Mouse (Mus musculus) embryonic facial prominence, embryonic 10.5 days (tissue): ENCODE results near the gene Anapc5. TPM values are rescaled to one million over a fixed set of nuclear protein-coding genes. Genes with fewer than 3 reads are reported as not detected.

ENCODE experiments used
- DNase-seq: peaks from one replicate; pipeline ENCODE4 v3.0.0-alpha.2; 2017; ENCODE audit warnings: low spot score
- H3K27ac ChIP-seq: fragments of 300-500 bp; sonication (generic); replicated peaks from 2 replicates; pipeline ENCODE4 v1.5.1; 2016; ENCODE audit warnings: mild to moderate bottlenecking
- H3K27me3 ChIP-seq: fragments of 300-500 bp; sonication (generic); replicated peaks from 2 replicates; pipeline ENCODE4 v1.6.1; 2016; ENCODE audit warnings: low read depth, mild to moderate bottlenecking; ENCODE audit not compliant: poor library complexity, severe bottlenecking
- H3K36me3 ChIP-seq: fragments of 300-500 bp; sonication (generic); replicated peaks from 2 replicates; pipeline ENCODE4 v1.6.1; 2016; ENCODE audit warnings: mild to moderate bottlenecking, moderate library complexity
- H3K4me1 ChIP-seq: fragments of 300-500 bp; sonication (generic); 2 replicates; pipeline ENCODE4 v1.6.1; 2016
- H3K4me3 ChIP-seq: fragments of 300-500 bp; sonication (generic); 2 replicates; pipeline ENCODE4 v1.5.1; 2016; ENCODE audit warnings: mild to moderate bottlenecking, moderate library complexity
- H3K9me3 ChIP-seq: fragments of 300-500 bp; sonication (generic); 2 replicates; pipeline ENCODE4 v1.6.1; 2016; ENCODE audit warnings: mild to moderate bottlenecking
- WGBS: fragments of 180-500 bp; shearing (Covaris S2); methylation state at CpG from one replicate; pipeline ENCODE4 v1.1.7; 2016; 5-methylcytosine and 5-hydroxymethylcytosine counted together
- polyA plus RNA-seq: library from polyadenylated mRNA; unstranded; fragments of >200 nt; fragmentation: Nextera tagmentation; extraction: Ambion mirVana; gene quantifications from 2 replicates; pipeline ENCODE4 v1.2.1, GENCODE M21; 2016

Anapc5 gene
- polyA plus RNA-seq, 1 experiment from 2014 or later: 477 TPM

GRCm38 (mm10) chr5:122773756-122774155 is 47.4 kb downstream of the Anapc5 start:
- Histone ChIP-seq H3K4me1 (peaks cover 18% of the 10 kb centered on the region), H3K36me3 (peaks cover 41% of the 10 kb centered on the region), H3K27ac (no peak overlapping the region), H3K27me3 (0 out of 2 replicates have a peak, but pooled peaks cover 2% of the 10 kb centered on the region), H3K4me3 (no peak overlapping the region), H3K9me3 (peaks cover 8% of the 10 kb centered on the region; the same call in 1 of the 2 replicates)
- 89% methylated on average over 11 of the region's 11 CpGs for WGBS
- DNase-seq: no peak

GRCm38 (mm10) chr5:122771428-122771827 is 49.7 kb downstream of the Anapc5 start:
- no peak overlapping the region for H3K4me3 ChIP-seq
- WGBS: 92% methylated on average over 9 of the region's 9 CpGs

GRCm38 (mm10) chr5:122770806-122771261 is 50.3 kb downstream of the Anapc5 start:
- H3K36me3 ChIP-seq: peaks cover 53% of the 10 kb centered on the region
- H3K4me1 ChIP-seq: peaks cover 9% of the 10 kb centered on the region
- no peaks in the 10 kb centered on the region for H3K27me3 ChIP-seq
- no peak overlapping the region for H3K4me3 ChIP-seq
- WGBS: 76% methylated on average over 10 of the region's 10 CpGs
- no peak overlapping the region for H3K27ac ChIP-seq
- no peak for DNase-seq
- peaks cover 8% of the 10 kb centered on the region; the same call in 1 of the 2 replicates for H3K9me3 ChIP-seq

More at GRCm38 (mm10) chr5:122771428-122771827, 49.7 kb downstream of the Anapc5 start:
- Histone ChIP-seq H3K27ac (no peak overlapping the region), H3K36me3 (peaks cover 53% of the 10 kb centered on the region), H3K27me3 (no peaks in the 10 kb centered on the region), H3K9me3 (peaks cover 8% of the 10 kb centered on the region; the same call in 1 of the 2 replicates), H3K4me1 (peaks cover 9% of the 10 kb centered on the region)
- no peak for DNase-seq

- WGBS: 69% methylated on average over 7 of the region's 7 CpGs
- Histone ChIP-seq H3K36me3 (peaks cover 53% of the 10 kb centered on the region), H3K9me3 (peaks cover 8% of the 10 kb centered on the region; the same call in 1 of the 2 replicates), H3K4me1 (peaks cover 9% of the 10 kb centered on the region), H3K27ac (peak overlapping the region; percentile 62; the same call in 1 of the 2 replicates), H3K27me3 (no peaks in the 10 kb centered on the region), H3K4me3 (no peak overlapping the region)
- no peak for DNase-seq
Observed at GRCm38 (mm10) chr5:122770304-122770703, 50.8 kb downstream of the Anapc5 start.

- Histone ChIP-seq H3K27ac (no peak overlapping the region), H3K4me1 (peaks cover 9% of the 10 kb centered on the region), H3K4me3 (no peak overlapping the region), H3K9me3 (peaks cover 8% of the 10 kb centered on the region; the same call in 1 of the 2 replicates), H3K36me3 (peaks cover 44% of the 10 kb centered on the region), H3K27me3 (no peaks in the 10 kb centered on the region)
- DNase-seq: no peak
- WGBS: 86% methylated on average over 15 of the region's 15 CpGs
Observed at GRCm38 (mm10) chr5:122769101-122769568, 52.0 kb downstream of the Anapc5 start.

GRCm38 (mm10) chr5:122767283-122767682 is 53.9 kb downstream of the Anapc5 start:
- no peak overlapping the region for H3K27ac ChIP-seq
- H3K4me3 ChIP-seq: no peak overlapping the region
- H3K4me1 ChIP-seq: peaks cover 16% of the 10 kb centered on the region
- DNase-seq: no peak
- no peaks in the 10 kb centered on the region for H3K27me3 ChIP-seq
- H3K36me3 ChIP-seq: peaks cover 41% of the 10 kb centered on the region
- H3K9me3 ChIP-seq: no peaks in the 10 kb centered on the region
- WGBS: 94% methylated on average over 11 of the region's 11 CpGs

- peaks cover 36% of the 10 kb centered on the region for H3K36me3 ChIP-seq
- peaks cover 6% of the 10 kb centered on the region; the same call in 1 of the 2 replicates for H3K4me1 ChIP-seq
- no peaks in the 10 kb centered on the region for H3K27me3 ChIP-seq
- no peak overlapping the region for H3K4me3 ChIP-seq
- peak; percentile 34 for DNase-seq
- no peak overlapping the region for H3K27ac ChIP-seq
- no peaks in the 10 kb centered on the region for H3K9me3 ChIP-seq
- WGBS: 58% methylated on average over 10 of the region's 10 CpGs
Observed at GRCm38 (mm10) chr5:122764032-122764464, 57.1 kb downstream of the Anapc5 start.

GRCm38 (mm10) chr5:122763271-122764031 is 57.7 kb downstream of the Anapc5 start:
- no peak for DNase-seq
- Histone ChIP-seq H3K36me3 (peaks cover 37% of the 10 kb centered on the region), H3K27ac (no peak overlapping the region; the same call in 1 of the 2 replicates), H3K4me1 (peaks cover 6% of the 10 kb centered on the region; the same call in 1 of the 2 replicates), H3K27me3 (no peaks in the 10 kb centered on the region), H3K9me3 (no peaks in the 10 kb centered on the region), H3K4me3 (no peak overlapping the region)
- 88% methylated on average over 29 of the region's 29 CpGs for WGBS

GRCm38 (mm10) chr5:122756680-122757079 is 64.5 kb downstream of the Anapc5 start:
- H3K4me3 ChIP-seq: no peak overlapping the region
- DNase-seq: no peak
- H3K36me3 ChIP-seq: peaks cover 60% of the 10 kb centered on the region
- 91% methylated on average over 7 of the region's 7 CpGs for WGBS
- H3K27ac ChIP-seq: no peak overlapping the region
- no peaks in the 10 kb centered on the region for H3K27me3 ChIP-seq
- 0 out of 2 replicates have a peak, but pooled peaks cover 3% of the 10 kb centered on the region for H3K4me1 ChIP-seq
- no peaks in the 10 kb centered on the region for H3K9me3 ChIP-seq

- Histone ChIP-seq H3K4me3 (no peak overlapping the region), H3K9me3 (no peaks in the 10 kb centered on the region), H3K36me3 (peaks cover 66% of the 10 kb centered on the region), H3K4me1 (0 out of 2 replicates have a peak, but pooled peaks cover 3% of the 10 kb centered on the region), H3K27me3 (no peaks in the 10 kb centered on the region), H3K27ac (no peak overlapping the region)
- 71% methylated on average over 6 of the region's 6 CpGs for WGBS
- DNase-seq: no peak
Observed at GRCm38 (mm10) chr5:122756144-122756543, 65.0 kb downstream of the Anapc5 start.

- DNase-seq: no peak
- Histone ChIP-seq H3K9me3 (no peaks in the 10 kb centered on the region), H3K4me1 (0 out of 2 replicates have a peak, but pooled peaks cover 3% of the 10 kb centered on the region), H3K36me3 (peaks cover 68% of the 10 kb centered on the region), H3K4me3 (no peak overlapping the region), H3K27ac (no peak overlapping the region), H3K27me3 (no peaks in the 10 kb centered on the region)
- 95% methylated on average over 4 of the region's 4 CpGs for WGBS
Observed at GRCm38 (mm10) chr5:122755620-122756019, 65.5 kb downstream of the Anapc5 start.

GRCm38 (mm10) chr5:122754477-122754876 is 66.7 kb downstream of the Anapc5 start:
- Histone ChIP-seq H3K36me3 (peaks cover 72% of the 10 kb centered on the region), H3K27ac (no peak overlapping the region), H3K9me3 (no peaks in the 10 kb centered on the region), H3K4me1 (0 out of 2 replicates have a peak, but pooled peaks cover 3% of the 10 kb centered on the region), H3K27me3 (no peaks in the 10 kb centered on the region), H3K4me3 (no peak overlapping the region)
- no peak for DNase-seq
- 90% methylated on average over 16 of the region's 16 CpGs for WGBS
